Mouse (Mus musculus): ENCODE results near the gene Crybg2. TPM values are rescaled to one million over a fixed set of nuclear protein-coding genes. Genes with fewer than 3 reads are reported as not detected.

Crybg2 gene
- polyA plus RNA-seq, 1 experiment from 2014 or later = 0.30 TPM

DNA sequence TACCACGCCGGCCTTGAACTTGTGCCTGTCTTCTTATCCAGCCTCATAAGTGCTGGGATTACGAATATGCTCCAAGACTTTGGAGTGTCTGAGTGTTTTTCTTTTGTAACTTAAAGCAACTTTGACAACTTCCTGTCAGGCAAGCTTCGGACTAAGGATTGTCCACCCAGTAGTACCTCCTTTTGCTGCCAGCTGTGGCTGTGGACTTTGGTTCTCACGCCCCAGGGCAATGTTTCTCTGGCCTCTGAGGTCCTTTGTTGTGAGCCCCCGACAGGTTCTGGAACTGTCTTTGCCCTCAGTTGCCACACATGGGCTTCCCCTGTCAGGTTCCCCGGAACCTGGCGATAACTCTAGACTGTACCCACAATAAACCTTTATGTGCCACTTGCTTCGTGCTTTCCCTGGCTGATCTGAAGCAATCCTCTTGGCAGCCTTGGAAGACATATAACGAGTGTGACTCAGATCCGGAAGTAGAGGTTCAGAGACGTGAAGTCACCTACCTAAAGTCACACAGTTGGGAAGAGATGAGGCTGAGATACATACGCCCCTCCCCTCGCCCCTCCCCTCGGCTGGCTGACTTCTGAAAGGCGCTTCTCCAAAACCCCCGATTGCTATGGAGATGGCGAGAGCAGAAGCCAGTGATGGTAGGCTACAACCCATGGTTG, 683 bp downstream of the Crybg2 start:
- no peak overlapping the region for H3K4me3 ChIP-seq
- no peaks in the 10 kb centered on the region for H3K9me3 ChIP-seq (replicated peaks)
- no peak overlapping the region for H3K4me2 ChIP-seq
- no peak for ATAC-seq (replicated peaks; ENCODE audit: insufficient number of reproducible peaks, insufficient read depth, low FRiP score, low read depth)
- no peaks in the 10 kb centered on the region for H3K36me3 ChIP-seq
- 56% methylated on average over 18 of the region's 18 CpGs for WGBS
- peaks cover 45% of the 10 kb centered on the region for H3K27me3 ChIP-seq
- no peak overlapping the region for H3K27ac ChIP-seq
- no peak overlapping the region for H3K9ac ChIP-seq
- H3K4me1 ChIP-seq (replicated peaks) = 0 out of 2 replicates have a peak, but pooled peaks cover 7% of the 10 kb centered on the region

DNA sequence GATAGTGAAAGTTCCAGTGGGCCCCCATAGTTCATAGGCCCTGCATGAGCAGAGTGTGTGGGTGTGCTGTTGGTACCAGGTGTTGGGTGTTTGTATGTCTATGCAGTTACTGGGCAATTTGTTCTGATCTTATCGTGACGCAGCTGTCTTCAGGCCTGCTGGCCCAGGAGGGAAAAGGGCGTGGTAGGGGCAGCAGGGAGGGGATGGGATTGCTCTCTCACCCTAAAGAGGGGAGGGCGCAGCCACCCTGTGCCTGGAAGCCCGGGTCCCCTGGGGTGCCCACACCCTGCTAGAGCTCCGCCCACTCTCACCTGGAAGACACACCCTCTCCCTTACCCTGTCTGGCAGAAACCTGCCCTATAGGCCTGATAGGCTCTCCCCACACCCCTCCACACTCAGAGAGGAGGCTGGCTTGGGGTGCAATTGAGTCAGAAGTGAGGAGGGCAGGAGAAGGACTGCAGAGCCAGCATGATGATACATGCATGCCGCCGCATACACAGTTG, 1.4 kb downstream of the Crybg2 start:
- no peaks in the 10 kb centered on the region for H3K9me3 ChIP-seq (replicated peaks)
- no peak overlapping the region for H3K4me2 ChIP-seq
- peaks cover 50% of the 10 kb centered on the region for H3K27me3 ChIP-seq
- 49% methylated on average over 8 of the region's 8 CpGs for WGBS
- no peaks in the 10 kb centered on the region for H3K36me3 ChIP-seq
- ATAC-seq (replicated peaks; ENCODE audit: insufficient number of reproducible peaks, insufficient read depth, low FRiP score, low read depth) = no peak; the same call in 1 of the 2 replicates
- H3K27ac ChIP-seq = no peak overlapping the region
- H3K4me3 ChIP-seq = no peak overlapping the region
- no peak overlapping the region for H3K9ac ChIP-seq
- H3K4me1 ChIP-seq (replicated peaks) = 0 out of 2 replicates have a peak, but pooled peaks cover 7% of the 10 kb centered on the region

DNA sequence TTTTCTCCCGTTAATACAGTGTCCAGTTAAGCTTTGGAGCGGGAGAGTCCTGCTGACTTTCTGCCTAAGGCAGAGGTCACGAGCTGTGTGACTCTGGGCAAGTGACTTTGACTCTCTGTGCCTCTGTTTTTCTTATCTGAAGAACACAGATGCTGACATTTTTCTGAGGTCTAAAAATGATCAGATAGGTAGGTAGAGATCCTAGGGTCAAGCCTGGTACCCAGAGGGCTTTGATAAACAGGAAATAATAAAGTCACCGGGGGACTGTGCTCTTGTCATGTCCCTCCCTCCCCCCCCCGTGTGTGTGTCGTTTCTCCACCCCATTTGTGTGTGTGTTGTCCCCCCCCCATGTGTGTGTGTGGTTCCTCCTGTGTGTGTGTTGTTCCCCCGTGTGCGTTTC, 1.9 kb downstream of the Crybg2 start:
- Histone ChIP-seq H3K4me1 (replicated peaks) (0 out of 2 replicates have a peak, but pooled peaks cover 7% of the 10 kb centered on the region), H3K27ac (no peak overlapping the region), H3K36me3 (no peaks in the 10 kb centered on the region), H3K4me2 (no peak overlapping the region), H3K9me3 (replicated peaks) (no peaks in the 10 kb centered on the region), H3K4me3 (no peak overlapping the region), H3K27me3 (peaks cover 50% of the 10 kb centered on the region), H3K9ac (no peak overlapping the region)
- WGBS = 62% methylated on average over 8 of the region's 8 CpGs
- no peak for ATAC-seq (replicated peaks; ENCODE audit: insufficient number of reproducible peaks, insufficient read depth, low FRiP score, low read depth)

DNA sequence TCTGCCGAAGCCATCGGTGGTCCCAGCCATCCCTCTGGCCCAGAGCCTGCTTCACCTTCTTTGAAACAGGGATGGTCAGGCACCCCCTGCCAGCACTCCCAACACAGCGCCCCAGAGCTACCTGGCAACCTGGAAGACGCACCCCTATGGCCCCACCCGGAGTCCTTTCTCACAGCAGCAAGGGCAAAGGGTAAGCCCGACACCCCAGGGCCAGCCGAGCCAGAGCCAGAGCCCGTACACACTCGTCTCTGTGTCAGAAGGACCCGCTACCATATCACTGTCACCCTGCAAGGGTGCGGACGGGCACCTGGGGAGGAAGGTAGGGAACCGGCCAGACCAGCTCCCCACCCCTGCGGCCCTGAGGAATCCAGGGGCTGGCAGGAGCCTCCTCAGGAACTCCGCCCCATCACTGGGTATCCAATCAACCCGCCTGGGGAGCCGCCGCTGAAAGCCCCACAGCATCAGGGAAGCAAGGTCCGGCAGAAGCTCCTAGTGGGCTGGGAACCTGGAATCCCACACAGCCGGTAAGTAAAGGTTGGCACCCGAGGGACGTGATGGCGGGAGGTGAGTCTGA, 4.9 kb downstream of the Crybg2 start:
- H3K4me2 ChIP-seq = no peak overlapping the region
- H3K36me3 ChIP-seq = no peaks in the 10 kb centered on the region
- H3K27me3 ChIP-seq = peaks cover 42% of the 10 kb centered on the region
- H3K4me3 ChIP-seq = no peak overlapping the region
- no peak for ATAC-seq (replicated peaks; ENCODE audit: insufficient number of reproducible peaks, insufficient read depth, low FRiP score, low read depth)
- 22% methylated on average over 23 of the region's 23 CpGs for WGBS
- no peak overlapping the region for H3K27ac ChIP-seq
- no peaks in the 10 kb centered on the region for H3K9me3 ChIP-seq (replicated peaks)
- no peak overlapping the region for H3K9ac ChIP-seq
- H3K4me1 ChIP-seq (replicated peaks) = 0 out of 2 replicates have a peak, but pooled peaks cover 5% of the 10 kb centered on the region

DNA sequence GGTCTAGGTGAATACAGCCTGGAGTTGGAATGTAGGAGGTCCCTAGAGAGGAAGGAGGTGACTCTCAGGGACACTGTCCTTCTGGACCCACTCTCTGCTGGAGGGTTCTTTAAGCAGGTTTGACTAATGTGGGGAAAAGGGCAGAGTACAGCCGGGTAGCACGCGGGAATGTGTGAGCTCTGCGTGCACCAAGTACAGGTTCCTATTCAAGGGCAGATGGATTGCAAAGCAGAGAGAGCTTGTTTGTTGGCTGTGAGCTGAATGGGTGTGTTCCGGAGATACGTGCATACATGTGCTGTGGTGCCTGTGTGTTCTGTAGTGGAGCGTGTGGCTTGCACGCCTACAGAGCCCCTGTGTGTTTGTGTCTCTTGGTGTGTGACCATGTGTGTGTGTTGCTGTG, 6.8 kb downstream of the Crybg2 start:
- no peak overlapping the region for H3K4me2 ChIP-seq
- H3K4me1 ChIP-seq (replicated peaks) = 0 out of 2 replicates have a peak, but pooled peaks cover 5% of the 10 kb centered on the region
- no peaks in the 10 kb centered on the region for H3K36me3 ChIP-seq
- WGBS = 88% methylated on average over 8 of the region's 8 CpGs
- peaks cover 26% of the 10 kb centered on the region for H3K27me3 ChIP-seq
- no peak overlapping the region for H3K4me3 ChIP-seq
- no peak overlapping the region for H3K9ac ChIP-seq
- no peak overlapping the region for H3K27ac ChIP-seq
- no peak for ATAC-seq (replicated peaks; ENCODE audit: insufficient number of reproducible peaks, insufficient read depth, low FRiP score, low read depth)
- no peaks in the 10 kb centered on the region for H3K9me3 ChIP-seq (replicated peaks)

DNA sequence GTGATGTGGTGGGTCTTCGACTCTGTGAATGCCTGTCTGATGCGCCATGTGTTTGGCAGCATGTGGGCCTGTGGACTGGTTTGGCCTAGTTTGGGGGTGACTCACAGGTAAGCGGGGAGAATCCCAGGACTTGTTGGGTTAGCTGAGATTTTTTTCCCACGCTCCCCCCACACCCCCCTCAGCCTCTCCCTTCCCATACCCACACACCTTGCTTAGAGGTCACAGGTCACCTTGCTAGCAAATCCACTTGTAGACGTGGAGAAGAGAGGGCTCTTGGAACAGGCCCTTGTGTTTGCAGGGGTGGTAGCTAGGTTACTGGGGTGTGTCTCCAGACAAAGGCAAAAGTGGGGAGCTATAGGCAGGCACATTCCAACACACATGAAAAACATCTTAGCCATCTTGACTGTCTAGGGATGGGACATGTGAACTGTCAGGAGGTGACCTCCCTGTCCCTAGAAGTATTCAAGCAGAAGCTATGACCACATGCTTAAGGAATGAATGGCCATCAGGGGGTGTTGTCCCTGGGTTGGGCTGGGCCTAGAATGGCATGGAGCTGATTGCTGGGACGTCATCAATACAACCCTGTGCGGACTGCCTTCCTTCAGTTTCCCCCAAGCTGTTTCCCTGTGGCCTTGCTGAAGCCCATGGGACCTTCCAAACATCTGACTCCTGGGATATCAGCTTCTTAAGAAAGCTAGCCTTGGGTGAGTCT, 7.4 kb downstream of the Crybg2 start:
- ATAC-seq (replicated peaks; ENCODE audit: insufficient number of reproducible peaks, insufficient read depth, low FRiP score, low read depth) = no peak
- no peak overlapping the region for H3K9ac ChIP-seq
- WGBS = 72% methylated on average over 7 of the region's 7 CpGs
- H3K27ac ChIP-seq = no peak overlapping the region
- 0 out of 2 replicates have a peak, but pooled peaks cover 5% of the 10 kb centered on the region for H3K4me1 ChIP-seq (replicated peaks)
- no peak overlapping the region for H3K4me2 ChIP-seq
- no peak overlapping the region for H3K4me3 ChIP-seq
- H3K9me3 ChIP-seq (replicated peaks) = no peaks in the 10 kb centered on the region
- H3K27me3 ChIP-seq = peaks cover 26% of the 10 kb centered on the region
- H3K36me3 ChIP-seq = no peaks in the 10 kb centered on the region

DNA sequence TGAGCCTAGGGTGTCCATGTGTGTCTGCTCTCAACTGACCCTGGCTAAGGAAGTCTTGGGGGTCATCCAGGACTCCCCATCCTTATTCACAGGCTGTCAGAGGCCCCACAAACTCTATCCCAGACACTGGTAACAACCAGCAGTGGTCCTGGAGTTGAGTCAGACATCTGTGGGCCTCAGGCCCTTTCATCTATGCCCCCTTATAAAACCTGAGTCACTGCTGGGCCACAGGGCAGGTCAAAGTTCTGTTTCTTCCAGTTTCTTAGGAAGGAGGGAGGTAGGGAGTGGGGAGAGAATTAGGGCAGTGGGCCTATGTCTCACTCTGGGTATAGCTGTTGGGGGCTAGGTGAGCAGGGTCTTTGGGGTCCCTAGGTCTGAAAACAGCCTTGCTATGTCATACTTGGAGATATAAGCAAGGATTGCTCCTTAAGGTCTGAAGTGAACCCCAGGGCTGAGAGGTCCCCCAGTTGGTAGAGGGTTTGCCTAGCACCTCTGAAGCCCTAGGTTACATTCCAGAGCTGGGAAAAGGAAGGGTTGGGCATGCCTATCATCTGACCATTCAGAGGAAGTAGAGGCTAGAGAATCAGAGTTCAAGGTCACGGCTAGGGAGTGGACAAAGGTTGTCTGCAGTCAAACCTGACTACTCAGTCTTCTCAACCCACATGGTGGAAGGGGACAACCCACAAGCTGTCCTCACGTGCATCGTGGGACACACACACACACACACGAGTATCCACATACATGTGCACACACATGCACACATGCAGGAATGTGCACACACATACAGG, 8.4 kb downstream of the Crybg2 start:
- no peaks in the 10 kb centered on the region for H3K9me3 ChIP-seq (replicated peaks)
- no peaks in the 10 kb centered on the region for H3K36me3 ChIP-seq
- no peak overlapping the region for H3K27ac ChIP-seq
- H3K4me2 ChIP-seq = no peak overlapping the region
- 73% methylated on average over 4 of the region's 4 CpGs for WGBS
- 0 out of 2 replicates have a peak, but pooled peaks cover 5% of the 10 kb centered on the region for H3K4me1 ChIP-seq (replicated peaks)
- H3K9ac ChIP-seq = no peak overlapping the region
- H3K4me3 ChIP-seq = no peak overlapping the region
- peaks cover 27% of the 10 kb centered on the region for H3K27me3 ChIP-seq
- no peak for ATAC-seq (replicated peaks; ENCODE audit: insufficient number of reproducible peaks, insufficient read depth, low FRiP score, low read depth)

DNA sequence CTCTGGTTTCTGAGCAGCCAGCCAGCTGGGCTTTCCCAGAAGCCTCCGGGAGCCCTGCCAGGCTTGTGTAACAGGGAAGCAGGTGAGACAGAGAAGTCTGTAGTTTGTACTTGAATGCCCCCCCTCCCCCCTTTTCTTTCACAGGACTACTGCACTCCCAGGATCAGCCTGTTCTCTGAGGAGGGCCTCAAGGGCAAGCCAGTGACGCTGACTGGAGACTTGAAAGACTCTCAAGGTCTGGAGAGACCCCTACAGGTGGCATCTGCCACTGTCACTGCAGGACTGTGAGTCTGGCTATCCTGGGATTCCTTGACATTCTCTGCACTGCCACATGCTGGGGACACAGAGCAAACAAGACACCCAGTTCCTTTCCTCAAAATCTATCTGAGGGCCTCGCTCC, 18.1 kb downstream of the Crybg2 start:
- Histone ChIP-seq H3K4me2 (no peak overlapping the region), H3K9ac (no peak overlapping the region; the same call in 1 of the 2 replicates), H3K36me3 (no peaks in the 10 kb centered on the region), H3K27ac (no peak overlapping the region), H3K27me3 (peaks cover 36% of the 10 kb centered on the region), H3K9me3 (replicated peaks) (no peaks in the 10 kb centered on the region), H3K4me1 (replicated peaks) (peaks cover 13% of the 10 kb centered on the region), H3K4me3 (no peak overlapping the region)
- 0 out of 2 replicates have a peak, but pooled peaks have one; percentile 30 for ATAC-seq (replicated peaks; ENCODE audit: insufficient number of reproducible peaks, insufficient read depth, low FRiP score, low read depth)
- WGBS = 25% methylated on average over 3 of the region's 3 CpGs

DNA sequence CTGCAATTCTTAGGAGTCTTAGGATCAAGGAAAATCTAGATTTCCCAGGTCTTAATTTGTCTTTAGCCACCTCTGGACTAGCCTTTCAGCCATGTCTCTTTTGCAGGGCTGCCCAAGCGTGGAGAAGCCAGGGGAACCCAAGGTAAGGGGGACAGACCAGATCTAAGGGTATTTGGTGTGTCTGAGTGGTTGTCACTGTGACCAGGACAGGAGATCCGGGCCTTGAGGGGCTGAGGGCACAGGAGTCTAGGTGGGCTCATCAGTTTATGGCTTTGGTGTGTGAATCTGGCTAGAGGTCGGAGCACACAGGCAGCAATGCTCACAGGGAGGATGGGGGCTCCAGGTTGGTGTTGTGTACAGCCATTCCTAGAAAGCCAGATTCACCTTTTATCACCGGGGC, 20.1 kb downstream of the Crybg2 start:
- Histone ChIP-seq H3K27me3 (peaks cover 34% of the 10 kb centered on the region), H3K4me3 (no peak overlapping the region), H3K36me3 (no peaks in the 10 kb centered on the region), H3K4me1 (replicated peaks) (peaks cover 13% of the 10 kb centered on the region), H3K27ac (no peak overlapping the region), H3K9ac (no peak overlapping the region), H3K4me2 (no peak overlapping the region), H3K9me3 (replicated peaks) (no peaks in the 10 kb centered on the region)
- no peak for ATAC-seq (replicated peaks; ENCODE audit: insufficient number of reproducible peaks, insufficient read depth, low FRiP score, low read depth)
- 82% methylated on average over 4 of the region's 4 CpGs for WGBS

DNA sequence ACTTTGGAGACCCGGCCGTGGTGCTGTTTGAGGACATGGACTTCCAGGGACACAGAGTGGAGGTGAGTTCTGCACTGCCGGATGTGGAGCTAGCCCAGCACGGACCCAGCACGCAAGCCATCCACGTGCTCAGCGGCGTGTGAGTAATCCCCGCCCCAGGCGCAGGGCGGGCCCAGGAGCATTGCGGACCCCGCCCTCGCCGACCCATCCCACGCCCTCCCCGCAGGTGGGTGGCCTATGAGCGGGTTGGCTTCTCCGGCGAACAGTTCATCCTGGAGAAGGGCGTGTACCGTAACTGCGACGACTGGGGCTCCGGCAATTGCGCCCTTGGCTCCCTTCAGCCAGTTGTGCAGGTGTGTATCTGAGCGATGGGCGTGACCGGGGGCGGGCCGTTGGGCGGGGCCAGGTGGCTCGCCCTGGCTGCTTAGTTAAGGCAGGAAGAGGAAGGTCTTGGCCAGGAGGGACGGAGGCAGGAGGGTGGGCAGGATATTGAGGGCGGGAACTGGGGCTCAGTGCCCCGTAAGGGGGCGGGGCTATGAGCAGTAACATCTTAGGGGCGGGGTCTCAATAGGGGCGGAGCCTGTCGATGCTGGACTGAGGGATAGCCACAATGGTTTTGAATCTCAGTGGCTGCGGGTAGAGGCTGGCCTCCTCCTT, 21.2 kb downstream of the Crybg2 start:
- Histone ChIP-seq H3K9me3 (replicated peaks) (no peaks in the 10 kb centered on the region), H3K4me2 (peak overlapping the region; percentile 81), H3K36me3 (no peaks in the 10 kb centered on the region), H3K27ac (no peak overlapping the region), H3K27me3 (peaks cover 34% of the 10 kb centered on the region), H3K4me3 (peak overlapping the region; percentile 50), H3K4me1 (replicated peaks) (peaks cover 13% of the 10 kb centered on the region), H3K9ac (no peak overlapping the region)
- peak; percentile 73 for ATAC-seq (replicated peaks; ENCODE audit: insufficient number of reproducible peaks, insufficient read depth, low FRiP score, low read depth)
- WGBS = under 1% methylated on average over 41 of the region's 41 CpGs

Data from heart, embryonic 15.5 days (tissue).